Mouse (Mus musculus) liver, embryonic 14.5 days (tissue): ENCODE data around the gene Gsap. TPM values are rescaled to one million over a fixed set of nuclear protein-coding genes. Genes with fewer than 3 reads are reported as not detected.

Experiments
- ATAC-seq: fragments of 200-750 bp; cut with Nextera tagmentation; 2 replicates; pipeline ENCODE4 v1.8.0; 2017; ENCODE audit warnings: moderate number of reproducible peaks, mild to moderate bottlenecking, moderate library complexity; ENCODE audit not compliant: insufficient read depth
- DNase-seq, 3 experiments: peaks; one replicate each; pipeline ENCODE4 v3.0.0-alpha.2; 2012 to 2013; ENCODE audit warnings: low read depth in 3 of 3, low spot score in 3 of 3
- H3K27ac ChIP-seq: fragments of 300-500 bp; sonication (generic); 2 replicates; pipeline ENCODE4 v1.5.1; 2014; ENCODE audit warnings: moderate library complexity, mild to moderate bottlenecking, control low read depth, inconsistent platforms
- H3K27me3 ChIP-seq: fragments of 300-500 bp; sonication (generic); 2 replicates; pipeline ENCODE4 v1.6.1; 2014; ENCODE audit warnings: mild to moderate bottlenecking, low read length, moderate library complexity; ENCODE audit not compliant: control insufficient read depth, insufficient read depth
- H3K36me3 ChIP-seq: fragments of 300-500 bp; sonication (generic); replicated peaks from 2 replicates; pipeline ENCODE4 v1.6.1; 2014; ENCODE audit warnings: low read depth; ENCODE audit not compliant: control insufficient read depth, insufficient read depth
- H3K4me1 ChIP-seq, 2 experiments: fragments of 200-500 bp in 1 of 2; fragments of 300-500 bp in 1 of 2; sonication (generic) in 1 of 2; replicated peaks; 2 replicates each; pipeline ENCODE4 v1.6.1; 2012 to 2014; ENCODE audit warnings: antibody characterized with exemption in 1 of 2, inconsistent platforms in 1 of 2, low read length in 1 of 2; ENCODE audit not compliant: control insufficient read depth in 2 of 2, insufficient read depth in 2 of 2
- H3K4me2 ChIP-seq: fragments of 300-500 bp; sonication (generic); 2 replicates; pipeline ENCODE4 v1.6.1; 2014; ENCODE audit warnings: low read depth, mild to moderate bottlenecking, control low read depth, moderate library complexity
- H3K4me3 ChIP-seq, 2 experiments: fragments of 200-500 bp in 1 of 2; fragments of 300-500 bp in 1 of 2; sonication (generic) in 1 of 2; 2 replicates each; pipeline ENCODE4 v1.5.1; 2012 to 2014; ENCODE audit warnings: low read depth in 2 of 2, low read length in 2 of 2, mild to moderate bottlenecking in 2 of 2, control low read depth in 1 of 2, inconsistent platforms in 1 of 2, moderate library complexity in 1 of 2; ENCODE audit not compliant: insufficient read depth in 1 of 2
- H3K9ac ChIP-seq: fragments of 300-500 bp; sonication (generic); replicated peaks from 2 replicates; pipeline ENCODE4 v1.6.1; 2014; ENCODE audit warnings: mild to moderate bottlenecking, control low read depth, moderate library complexity
- H3K9me3 ChIP-seq: fragments of 300-500 bp; sonication (generic); 2 replicates; pipeline ENCODE4 v1.6.1; 2016; ENCODE audit warnings: low read length, mixed read lengths; ENCODE audit not compliant: control insufficient read depth
- CTCF ChIP-seq: IDR thresholded peaks from 2 replicates; pipeline ENCODE4 v1.5.1; 2016; ENCODE audit warnings: antibody characterized with exemption, low read depth, control low read depth
- EP300 ChIP-seq: IDR thresholded peaks from 2 replicates; pipeline ENCODE4 v1.6.1; 2016; ENCODE audit warnings: antibody characterized with exemption, low read depth
- WGBS: fragments of 180-500 bp; shearing (Covaris S2); extraction: QIAGEN DNeasy Blood & Tissue Kit; methylation state at CpG from one replicate; pipeline ENCODE4 v1.1.7; 2014; ENCODE audit not compliant: insufficient replicate concordance; 5-methylcytosine and 5-hydroxymethylcytosine counted together
- polyA plus RNA-seq, 2 experiments: library from polyadenylated mRNA; depleted of rRNA in 1 of 2; stranded (reverse) in 1 of 2; unstranded in 1 of 2; fragments of >200 nt; fragmentation: Nextera tagmentation in 1 of 2; extraction: Ambion mirVana in 1 of 2; gene quantifications; 2 replicates each; pipeline versions ENCODE4 v1.2.1 to v1.2.3; 2012 to 2014

Gene Gsap
- polyA plus RNA-seq, 2 experiments: 1.3 to 2.1 TPM

- DNase-seq (no peak), ATAC-seq (no peak)
- no peaks in the 10 kb centered on the region for H3K9me3 ChIP-seq
- H3K4me2 ChIP-seq: no peak overlapping the region
- H3K36me3 ChIP-seq: no peaks in the 10 kb centered on the region
- no peak overlapping the region for H3K27ac ChIP-seq
- H3K9ac ChIP-seq: no peak overlapping the region
- WGBS: 71% methylated on average over 1 of the region's 1 CpGs
- no peak overlapping the region for H3K4me3 ChIP-seq
- 0 out of 4 replicates have a peak, but pooled peaks cover 0 to 2% of the 10 kb centered on the region in 2 experiments for H3K4me1 ChIP-seq
- TF ChIP-seq CTCF (no peak), EP300 (no peak)
- no peaks in the 10 kb centered on the region for H3K27me3 ChIP-seq
Measured at GRCm38 (mm10) chr5:21244575-21244974, 58.5 kb downstream of the Gsap start.

- ATAC-seq: no peak
- Histone ChIP-seq H3K27ac (no peak overlapping the region), H3K9ac (no peak overlapping the region), H3K4me2 (no peak overlapping the region), H3K4me3 (no peak overlapping the region), H3K36me3 (no peaks in the 10 kb centered on the region), H3K9me3 (no peaks in the 10 kb centered on the region), H3K27me3 (no peaks in the 10 kb centered on the region), H3K4me1 (0 out of 4 replicates have a peak, but pooled peaks cover 0 to 2% of the 10 kb centered on the region in 2 experiments)
- 34% methylated on average over 1 of the region's 1 CpGs for WGBS
- no peak for DNase-seq
- TF ChIP-seq EP300 (no peak), CTCF (no peak)
Measured at GRCm38 (mm10) chr5:21245241-21245640, 59.2 kb downstream of the Gsap start.

- 0 out of 4 replicates have a peak, but pooled peaks cover 0 to 2% of the 10 kb centered on the region in 2 experiments for H3K4me1 ChIP-seq
- no peak overlapping the region for H3K4me2 ChIP-seq
- TF ChIP-seq EP300: no peak
- TF ChIP-seq CTCF: no peak
- ATAC-seq: no peak
- DNase-seq: no peak
- H3K27ac ChIP-seq: no peak overlapping the region
- no peaks in the 10 kb centered on the region for H3K9me3 ChIP-seq
- 50% methylated on average over 6 of the region's 6 CpGs for whole genome bisulfite sequencing
- no peaks in the 10 kb centered on the region for H3K36me3 ChIP-seq
- H3K9ac ChIP-seq: no peak overlapping the region
- H3K27me3 ChIP-seq: no peaks in the 10 kb centered on the region
- no peak overlapping the region for H3K4me3 ChIP-seq
Measured at GRCm38 (mm10) chr5:21246794-21247193, 60.7 kb downstream of the Gsap start.

DNA sequence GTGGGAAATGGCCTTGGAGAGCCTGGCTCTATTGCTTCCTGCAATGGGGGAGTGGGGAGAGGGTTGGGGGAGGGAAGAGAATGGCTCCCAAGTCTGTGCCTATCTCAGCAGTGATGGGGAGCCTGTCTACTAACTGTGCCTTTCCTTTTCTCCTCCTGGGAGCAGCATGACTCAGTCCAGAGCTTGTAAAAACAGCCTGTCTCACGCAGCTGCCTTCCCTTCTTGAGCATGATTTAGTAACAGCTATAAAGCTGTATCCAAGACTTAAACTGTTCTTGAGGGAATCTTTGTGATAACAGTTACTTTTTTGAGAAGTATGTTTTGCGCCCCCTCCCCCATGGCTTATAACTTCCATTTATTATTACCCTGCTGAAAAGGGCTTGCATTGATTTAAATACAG is 61.9 kb downstream of the Gsap start:
- H3K27me3 ChIP-seq: no peaks in the 10 kb centered on the region
- WGBS: 59% methylated on average over 2 of the region's 2 CpGs
- no peak overlapping the region for H3K4me2 ChIP-seq
- no peak for DNase-seq
- H3K4me1 ChIP-seq: 0 out of 4 replicates have a peak, but pooled peaks cover 0 to 2% of the 10 kb centered on the region in 2 experiments
- H3K4me3 ChIP-seq: no peak overlapping the region
- H3K27ac ChIP-seq: no peak overlapping the region
- no peaks in the 10 kb centered on the region for H3K9me3 ChIP-seq
- ATAC-seq: no peak
- no peak for TF ChIP-seq EP300
- TF ChIP-seq CTCF: no peak
- H3K9ac ChIP-seq: no peak overlapping the region
- H3K36me3 ChIP-seq: no peaks in the 10 kb centered on the region

- ATAC-seq: no peak
- H3K4me3 ChIP-seq: no peak overlapping the region
- no peak for DNase-seq
- no peak overlapping the region for H3K9ac ChIP-seq
- no peak overlapping the region for H3K27ac ChIP-seq
- no peak for TF ChIP-seq CTCF
- TF ChIP-seq EP300: no peak
- H3K4me1 ChIP-seq: 0 out of 4 replicates have a peak, but pooled peaks cover 0 to 2% of the 10 kb centered on the region in 2 experiments
- no peaks in the 10 kb centered on the region for H3K27me3 ChIP-seq
- no peaks in the 10 kb centered on the region for H3K9me3 ChIP-seq
- H3K4me2 ChIP-seq: no peak overlapping the region
- WGBS: 12% methylated on average over 5 of the region's 5 CpGs
- H3K36me3 ChIP-seq: no peaks in the 10 kb centered on the region
Measured at GRCm38 (mm10) chr5:21248834-21249233, 62.8 kb downstream of the Gsap start.
